Mouse (Mus musculus): ENCODE measurements around the gene Pip4k2a. TPM values are rescaled to one million over a fixed set of nuclear protein-coding genes. Genes with fewer than 3 reads are reported as not detected.
A peak's percentile ranks its signal among the peaks of the same experiment; 100 is the strongest.

Pip4k2a gene
- polyA plus RNA-seq, 1 experiment from 2014 or later = 10.7 TPM

GRCm38 (mm10) chr2:18916042-18916407 is 81.9 kb downstream of the Pip4k2a start:
- 68% methylated on average over 2 of the region's 2 CpGs for WGBS
- H3K9ac ChIP-seq = no peak overlapping the region
- H3K4me1 ChIP-seq = peaks cover 4% of the 10 kb centered on the region
- H3K36me3 ChIP-seq (replicated peaks) = no peaks in the 10 kb centered on the region
- no peak overlapping the region for H3K4me3 ChIP-seq
- H3K27ac ChIP-seq = no peak overlapping the region
- H3K4me2 ChIP-seq = no peak overlapping the region
- ATAC-seq (replicated peaks) = no peak
- no peaks in the 10 kb centered on the region for H3K27me3 ChIP-seq (replicated peaks)
- no peaks in the 10 kb centered on the region for H3K9me3 ChIP-seq

GRCm38 (mm10) chr2:18915372-18916041 is 82.4 kb downstream of the Pip4k2a start:
- no peak for ATAC-seq (replicated peaks)
- 81% methylated on average over 9 of the region's 9 CpGs for WGBS

GRCm38 (mm10) chr2:18914750-18915149 is 83.2 kb downstream of the Pip4k2a start:
- 90% methylated on average over 2 of the region's 2 CpGs for WGBS
- no peak overlapping the region for H3K4me3 ChIP-seq
- H3K4me1 ChIP-seq = peaks cover 4% of the 10 kb centered on the region
- H3K27ac ChIP-seq = no peak overlapping the region
- H3K4me2 ChIP-seq = no peak overlapping the region
- no peaks in the 10 kb centered on the region for H3K9me3 ChIP-seq
- H3K36me3 ChIP-seq (replicated peaks) = no peaks in the 10 kb centered on the region
- H3K27me3 ChIP-seq (replicated peaks) = no peaks in the 10 kb centered on the region
- H3K9ac ChIP-seq = no peak overlapping the region
- ATAC-seq (replicated peaks) = no peak

More at GRCm38 (mm10) chr2:18915372-18916041, 82.4 kb downstream of the Pip4k2a start:
- H3K27me3 ChIP-seq (replicated peaks) = no peaks in the 10 kb centered on the region
- no peak overlapping the region for H3K4me2 ChIP-seq
- H3K36me3 ChIP-seq (replicated peaks) = no peaks in the 10 kb centered on the region
- no peak overlapping the region for H3K9ac ChIP-seq
- no peak overlapping the region for H3K27ac ChIP-seq
- H3K4me3 ChIP-seq = no peak overlapping the region
- no peaks in the 10 kb centered on the region for H3K9me3 ChIP-seq
- H3K4me1 ChIP-seq = peaks cover 4% of the 10 kb centered on the region

- WGBS = 74% methylated on average over 3 of the region's 3 CpGs
Measured at GRCm38 (mm10) chr2:18913642-18914041, 84.3 kb downstream of the Pip4k2a start.

GRCm38 (mm10) chr2:18911251-18911934 is 86.5 kb downstream of the Pip4k2a start:
- Histone ChIP-seq H3K9me3 (no peaks in the 10 kb centered on the region), H3K4me3 (no peak overlapping the region), H3K9ac (no peak overlapping the region), H3K27ac (no peak overlapping the region), H3K36me3 (replicated peaks) (no peaks in the 10 kb centered on the region), H3K4me1 (peaks cover under 1% of the 10 kb centered on the region; the same call in 1 of the 2 replicates), H3K4me2 (no peak overlapping the region), H3K27me3 (replicated peaks) (no peaks in the 10 kb centered on the region)
- WGBS = 94% methylated on average over 6 of the region's 6 CpGs
- no peak for ATAC-seq (replicated peaks)

More at GRCm38 (mm10) chr2:18913642-18914041, 84.3 kb downstream of the Pip4k2a start:
- no peaks in the 10 kb centered on the region for H3K27me3 ChIP-seq (replicated peaks)
- ATAC-seq (replicated peaks) = no peak
- H3K4me1 ChIP-seq = peaks cover 4% of the 10 kb centered on the region
- H3K27ac ChIP-seq = no peak overlapping the region
- no peak overlapping the region for H3K4me2 ChIP-seq
- H3K9ac ChIP-seq = no peak overlapping the region
- no peaks in the 10 kb centered on the region for H3K9me3 ChIP-seq
- no peaks in the 10 kb centered on the region for H3K36me3 ChIP-seq (replicated peaks)
- H3K4me3 ChIP-seq = no peak overlapping the region

GRCm38 (mm10) chr2:18910209-18910608 is 87.7 kb downstream of the Pip4k2a start:
- Histone ChIP-seq H3K27me3 (replicated peaks) (no peaks in the 10 kb centered on the region), H3K9me3 (no peaks in the 10 kb centered on the region), H3K4me2 (no peak overlapping the region), H3K36me3 (replicated peaks) (no peaks in the 10 kb centered on the region), H3K4me3 (no peak overlapping the region), H3K4me1 (no peaks in the 10 kb centered on the region), H3K27ac (no peak overlapping the region), H3K9ac (no peak overlapping the region)
- ATAC-seq (replicated peaks) = no peak
- 76% methylated on average over 6 of the region's 6 CpGs for WGBS

- Histone ChIP-seq H3K9ac (no peak overlapping the region), H3K27me3 (replicated peaks) (no peaks in the 10 kb centered on the region), H3K4me3 (no peak overlapping the region), H3K4me1 (no peaks in the 10 kb centered on the region), H3K36me3 (replicated peaks) (no peaks in the 10 kb centered on the region), H3K4me2 (no peak overlapping the region), H3K9me3 (no peaks in the 10 kb centered on the region), H3K27ac (no peak overlapping the region)
- ATAC-seq (replicated peaks) = no peak
- 85% methylated on average over 6 of the region's 6 CpGs for WGBS
Measured at GRCm38 (mm10) chr2:18909713-18910112, 88.2 kb downstream of the Pip4k2a start.

GRCm38 (mm10) chr2:18907269-18907668 is 90.7 kb downstream of the Pip4k2a start:
- H3K4me1 ChIP-seq = no peaks in the 10 kb centered on the region
- H3K9ac ChIP-seq = no peak overlapping the region
- H3K9me3 ChIP-seq = no peaks in the 10 kb centered on the region
- H3K36me3 ChIP-seq (replicated peaks) = no peaks in the 10 kb centered on the region
- 79% methylated on average over 8 of the region's 8 CpGs for WGBS
- H3K4me3 ChIP-seq = no peak overlapping the region
- 0 out of 2 replicates have a peak, but pooled peaks have one; percentile 26 for ATAC-seq (replicated peaks)
- no peaks in the 10 kb centered on the region for H3K27me3 ChIP-seq (replicated peaks)
- no peak overlapping the region for H3K4me2 ChIP-seq
- no peak overlapping the region for H3K27ac ChIP-seq

- H3K27ac ChIP-seq = no peak overlapping the region
Measured at GRCm38 (mm10) chr2:18906421-18907084, 91.4 kb downstream of the Pip4k2a start.

GRCm38 (mm10) chr2:18903301-18904068 is 94.4 kb downstream of the Pip4k2a start:
- no peak for ATAC-seq (replicated peaks)
- no peaks in the 10 kb centered on the region for H3K9me3 ChIP-seq
- no peak overlapping the region for H3K9ac ChIP-seq
- H3K4me2 ChIP-seq = no peak overlapping the region
- no peaks in the 10 kb centered on the region for H3K27me3 ChIP-seq (replicated peaks)
- no peaks in the 10 kb centered on the region for H3K4me1 ChIP-seq
- no peaks in the 10 kb centered on the region for H3K36me3 ChIP-seq (replicated peaks)
- H3K4me3 ChIP-seq = no peak overlapping the region
- 90% methylated on average over 9 of the region's 9 CpGs for WGBS
- H3K27ac ChIP-seq = no peak overlapping the region

More at GRCm38 (mm10) chr2:18906421-18907084, 91.4 kb downstream of the Pip4k2a start:
- Histone ChIP-seq H3K4me3 (no peak overlapping the region), H3K9me3 (no peaks in the 10 kb centered on the region), H3K9ac (no peak overlapping the region), H3K27me3 (replicated peaks) (no peaks in the 10 kb centered on the region), H3K4me2 (no peak overlapping the region), H3K4me1 (no peaks in the 10 kb centered on the region), H3K36me3 (replicated peaks) (no peaks in the 10 kb centered on the region)
- 45% methylated on average over 2 of the region's 2 CpGs for WGBS
- peak; percentile 82 for ATAC-seq (replicated peaks)

- ATAC-seq (replicated peaks) = no peak
- no peak overlapping the region for H3K4me2 ChIP-seq
- 90% methylated on average over 4 of the region's 4 CpGs for WGBS
- no peaks in the 10 kb centered on the region for H3K4me1 ChIP-seq
- no peak overlapping the region for H3K9ac ChIP-seq
- no peak overlapping the region for H3K27ac ChIP-seq
- no peaks in the 10 kb centered on the region for H3K36me3 ChIP-seq (replicated peaks)
- no peak overlapping the region for H3K4me3 ChIP-seq
- no peaks in the 10 kb centered on the region for H3K9me3 ChIP-seq
- H3K27me3 ChIP-seq (replicated peaks) = no peaks in the 10 kb centered on the region
Measured at GRCm38 (mm10) chr2:18901133-18901532, 96.8 kb downstream of the Pip4k2a start.

GRCm38 (mm10) chr2:18900635-18901034 is 97.3 kb downstream of the Pip4k2a start:
- H3K27ac ChIP-seq = no peak overlapping the region
- ATAC-seq (replicated peaks) = no peak
- no peaks in the 10 kb centered on the region for H3K4me1 ChIP-seq
- H3K4me3 ChIP-seq = no peak overlapping the region
- WGBS = 98% methylated on average over 2 of the region's 2 CpGs
- H3K27me3 ChIP-seq (replicated peaks) = no peaks in the 10 kb centered on the region
- no peaks in the 10 kb centered on the region for H3K9me3 ChIP-seq
- H3K36me3 ChIP-seq (replicated peaks) = no peaks in the 10 kb centered on the region
- H3K9ac ChIP-seq = no peak overlapping the region
- H3K4me2 ChIP-seq = no peak overlapping the region
